Mouse (Mus musculus) thymus, adult 2 months (tissue): Measurements from ENCODE around the gene Slc44a3.

ENCODE experiments used
- CTCF ChIP-seq: fragments of 200-500 bp; IDR thresholded peaks from 2 replicates; pipeline ENCODE4 v1.5.1; 2012; ENCODE audit warnings: mild to moderate bottlenecking, control low read depth, low read length, moderate library complexity, borderline replicate concordance; ENCODE audit not compliant: control insufficient read depth, poor library complexity, insufficient read depth; ENCODE audit errors: extremely low read depth
- POLR2A ChIP-seq: fragments of 200-500 bp; IDR thresholded peaks from 2 replicates; pipeline ENCODE4 v1.6.1; 2012; ENCODE audit warnings: mild to moderate bottlenecking, low read length, control low read depth, moderate library complexity; ENCODE audit not compliant: control insufficient read depth, poor library complexity, insufficient read depth; ENCODE audit errors: extremely low read depth

DNA sequence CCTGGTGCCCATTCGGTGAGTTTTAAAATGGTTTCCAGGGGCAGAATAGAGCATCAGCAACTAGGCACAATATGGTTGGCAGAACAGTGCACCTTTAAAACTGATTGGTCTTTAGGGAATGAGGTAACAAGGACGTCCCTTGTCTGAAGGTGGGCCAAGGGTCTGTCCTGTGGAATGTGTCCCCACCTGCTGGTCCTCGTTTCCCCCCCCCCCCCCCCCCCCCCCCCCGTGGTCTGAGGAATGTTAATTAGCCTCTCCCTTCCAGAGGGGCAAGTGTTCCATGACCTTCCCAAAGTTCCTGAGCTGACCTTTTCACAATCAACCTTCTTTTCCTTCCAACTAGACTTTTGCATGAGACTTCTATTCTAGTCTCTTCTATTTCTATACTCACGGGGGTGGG, 46.5 kb upstream of the Slc44a3 start:
- TF ChIP-seq CTCF (no peak), POLR2A (no peak)
